Mouse (Mus musculus): ENCODE data around the gene March8. TPM values are rescaled to one million over a fixed set of nuclear protein-coding genes. Genes with fewer than 3 reads are reported as not detected.
A peak's percentile ranks its signal among the peaks of the same experiment; 100 is the strongest.

March8 gene
- total RNA-seq, 1 experiment from 2014 or later = 24.8 TPM

- no peak for ATAC-seq (replicated peaks; ENCODE audit: low read depth, poor library complexity, severe bottlenecking)
Observed at GRCm38 (mm10) chr6:116440849-116441248, 103.0 kb downstream of the March8 start.

- peak; percentile 81 for ATAC-seq (replicated peaks; ENCODE audit: low read depth, poor library complexity, severe bottlenecking)
Observed at GRCm38 (mm10) chr6:116455781-116456180, 118.0 kb downstream of the March8 start.

- ATAC-seq (replicated peaks; ENCODE audit: low read depth, poor library complexity, severe bottlenecking) = no peak
Observed at GRCm38 (mm10) chr6:116456482-116456881, 118.7 kb downstream of the March8 start.

GRCm38 (mm10) chr6:116458728-116459127 is 120.9 kb downstream of the March8 start:
- peak; percentile 24 for ATAC-seq (replicated peaks; ENCODE audit: low read depth, poor library complexity, severe bottlenecking)

Other genes with a start within 250 kb of the March8 start
- gene Tmcc1, start 144.5 kb upstream of the March8 start, total RNA-seq (2017) = 9.5 and 12.2 TPM in 2 replicates
- 41.5 and 61.2 TPM in 2 replicates for gene Washc2, start 130.0 kb upstream of the March8 start, total RNA-seq (2017)
- gene Zfand4, start 73.8 kb upstream of the March8 start, total RNA-seq (2017) = 18.5 and 25.0 TPM in 2 replicates
- gene Alox5, start 123.2 kb downstream of the March8 start, total RNA-seq (2017) = 6.3 TPM in 2 replicates
- not detected in 2 replicates for gene Olfr211, start 151.1 kb downstream of the March8 start, total RNA-seq (2017)
- gene Olfr212, start 168.5 kb downstream of the March8 start, total RNA-seq (2017) = not detected in 2 replicates
- gene Olfr213, start 200.4 kb downstream of the March8 start, total RNA-seq (2017) = not detected in 2 replicates
- 0.92 and 1.2 TPM in 2 replicates for gene Gm5580, start 213.1 kb downstream of the March8 start, total RNA-seq (2017)
- not detected in 2 replicates for gene Olfr214, start 216.2 kb downstream of the March8 start, total RNA-seq (2017)
- gene Olfr215, start 246.2 kb downstream of the March8 start, total RNA-seq (2017) = not detected in 2 replicates

All from common myeloid progenitor, adult 5-6 weeks (primary cell).